Mouse (Mus musculus): ENCODE data around the gene Gimap3. TPM values are rescaled to one million over a fixed set of nuclear protein-coding genes. Genes with fewer than 3 reads are reported as not detected.

Gene Gimap3
- polyA plus RNA-seq, 1 experiment = 0.17 TPM

DNA sequence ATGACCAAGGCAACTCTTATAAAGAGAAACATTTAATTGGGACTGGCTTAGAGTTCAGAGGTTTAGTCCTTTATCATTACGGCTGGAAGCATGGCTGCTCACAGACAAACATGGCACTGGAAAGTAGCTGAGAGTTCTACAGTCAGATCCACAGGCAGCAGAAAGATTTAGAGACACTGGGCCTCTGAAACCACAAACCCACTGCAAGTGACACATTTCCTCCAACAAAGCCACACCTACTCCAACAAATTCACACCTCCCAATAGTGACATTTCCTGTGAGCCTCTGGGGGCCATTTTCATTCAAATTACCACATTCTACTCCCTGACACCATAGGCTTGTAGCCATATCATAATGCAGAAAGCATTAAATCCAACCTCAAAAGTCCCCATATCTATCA is 31.2 kb upstream of the Gimap3 start:
- no peak overlapping the region for H3K27ac ChIP-seq (ENCODE audit: control insufficient read depth, insufficient read depth, low read depth, low read length)
- H3K27me3 ChIP-seq (ENCODE audit: control insufficient read depth, insufficient read depth, low read length) = no peaks in the 10 kb centered on the region
- H3K4me1 ChIP-seq (ENCODE audit: control insufficient read depth, insufficient read depth, low read length) = peaks cover 4% of the 10 kb centered on the region
- TF ChIP-seq POLR2A (IDR thresholded peaks at IDR 0.05; ENCODE audit: control insufficient read depth, low read depth, low read length) (no peak), CTCF (IDR thresholded peaks at IDR 0.05; ENCODE audit: control insufficient read depth, insufficient read depth, insufficient replicate concordance, low read depth, low read length) (no peak)
- no peaks in the 10 kb centered on the region for H3K36me3 ChIP-seq (ENCODE audit: control insufficient read depth, insufficient read depth, low read length)
- no peak overlapping the region for H3K4me3 ChIP-seq (ENCODE audit: control insufficient read depth, low read depth, low read length)

DNA sequence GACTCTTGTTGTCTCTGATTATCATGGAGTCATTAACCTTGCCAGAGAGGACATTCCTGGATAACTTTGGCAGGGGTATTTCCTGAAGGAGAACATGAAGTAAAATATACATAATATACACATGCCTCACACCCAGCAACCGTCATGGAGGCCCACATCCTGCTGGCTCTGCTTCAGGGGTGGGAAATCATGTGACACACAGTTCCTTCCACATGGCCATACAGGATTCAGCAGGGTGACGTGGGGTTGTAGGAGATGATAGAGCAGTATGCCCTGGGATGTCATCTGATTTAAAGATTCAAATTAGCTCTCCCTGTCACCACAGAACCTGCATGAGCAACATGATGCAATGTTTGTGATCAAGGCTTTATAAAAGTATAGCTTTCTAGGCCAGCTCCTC is 17.2 kb upstream of the Gimap3 start:
- TF ChIP-seq POLR2A (IDR thresholded peaks at IDR 0.05; ENCODE audit: control insufficient read depth, low read depth, low read length) = no peak
- no peak for TF ChIP-seq CTCF (IDR thresholded peaks at IDR 0.05; ENCODE audit: control insufficient read depth, insufficient read depth, insufficient replicate concordance, low read depth, low read length)
- Histone ChIP-seq H3K27ac (ENCODE audit: control insufficient read depth, insufficient read depth, low read depth, low read length) (no peak overlapping the region), H3K4me3 (ENCODE audit: control insufficient read depth, low read depth, low read length) (no peak overlapping the region), H3K4me1 (ENCODE audit: control insufficient read depth, insufficient read depth, low read length) (no peaks in the 10 kb centered on the region), H3K36me3 (ENCODE audit: control insufficient read depth, insufficient read depth, low read length) (no peaks in the 10 kb centered on the region), H3K27me3 (ENCODE audit: control insufficient read depth, insufficient read depth, low read length) (no peaks in the 10 kb centered on the region)

DNA sequence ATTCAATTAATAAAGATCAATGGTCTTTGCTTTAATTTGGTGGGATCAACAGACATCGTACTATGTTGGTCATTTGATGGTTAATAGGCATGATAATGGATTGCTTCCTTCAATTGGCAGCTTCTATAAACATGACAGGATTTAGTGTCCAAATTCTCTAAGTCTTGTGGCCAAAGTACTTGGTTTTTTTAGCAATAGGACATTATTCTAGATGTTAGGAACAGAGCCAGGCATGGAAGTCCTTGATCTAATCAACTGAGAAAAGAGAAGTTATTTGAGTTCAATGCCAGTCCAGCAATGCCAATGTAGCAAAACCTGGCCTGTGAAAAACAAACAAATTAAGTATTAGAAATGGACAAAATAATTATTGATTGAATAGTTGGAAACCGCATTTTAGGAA is 14.9 kb upstream of the Gimap3 start:
- Histone ChIP-seq H3K27me3 (ENCODE audit: control insufficient read depth, insufficient read depth, low read length) (no peaks in the 10 kb centered on the region), H3K27ac (ENCODE audit: control insufficient read depth, insufficient read depth, low read depth, low read length) (no peak overlapping the region), H3K4me3 (ENCODE audit: control insufficient read depth, low read depth, low read length) (no peak overlapping the region), H3K4me1 (ENCODE audit: control insufficient read depth, insufficient read depth, low read length) (no peaks in the 10 kb centered on the region), H3K36me3 (ENCODE audit: control insufficient read depth, insufficient read depth, low read length) (no peaks in the 10 kb centered on the region)
- TF ChIP-seq POLR2A (IDR thresholded peaks at IDR 0.05; ENCODE audit: control insufficient read depth, low read depth, low read length) = no peak
- TF ChIP-seq CTCF (IDR thresholded peaks at IDR 0.05; ENCODE audit: control insufficient read depth, insufficient read depth, insufficient replicate concordance, low read depth, low read length) = no peak

- H3K27ac ChIP-seq (ENCODE audit: control insufficient read depth, insufficient read depth, low read depth, low read length) = no peak overlapping the region
Measured at GRCm38 (mm10) chr6:48785189-48785588, 14.5 kb upstream of the Gimap3 start.

GRCm38 (mm10) chr6:48784406-48784805 is 13.8 kb upstream of the Gimap3 start:
- Histone ChIP-seq H3K36me3 (ENCODE audit: control insufficient read depth, insufficient read depth, low read length) (no peaks in the 10 kb centered on the region), H3K4me1 (ENCODE audit: control insufficient read depth, insufficient read depth, low read length) (no peaks in the 10 kb centered on the region), H3K27ac (ENCODE audit: control insufficient read depth, insufficient read depth, low read depth, low read length) (no peak overlapping the region), H3K27me3 (ENCODE audit: control insufficient read depth, insufficient read depth, low read length) (no peaks in the 10 kb centered on the region), H3K4me3 (ENCODE audit: control insufficient read depth, low read depth, low read length) (no peak overlapping the region)
- TF ChIP-seq POLR2A (IDR thresholded peaks at IDR 0.05; ENCODE audit: control insufficient read depth, low read depth, low read length) (no peak), CTCF (IDR thresholded peaks at IDR 0.05; ENCODE audit: control insufficient read depth, insufficient read depth, insufficient replicate concordance, low read depth, low read length) (no peak)

More at GRCm38 (mm10) chr6:48785189-48785588, 14.5 kb upstream of the Gimap3 start:
- H3K4me1 ChIP-seq (ENCODE audit: control insufficient read depth, insufficient read depth, low read length) = no peaks in the 10 kb centered on the region
- H3K4me3 ChIP-seq (ENCODE audit: control insufficient read depth, low read depth, low read length) = no peak overlapping the region
- H3K27me3 ChIP-seq (ENCODE audit: control insufficient read depth, insufficient read depth, low read length) = no peaks in the 10 kb centered on the region
- H3K36me3 ChIP-seq (ENCODE audit: control insufficient read depth, insufficient read depth, low read length) = no peaks in the 10 kb centered on the region
- TF ChIP-seq CTCF (IDR thresholded peaks at IDR 0.05; ENCODE audit: control insufficient read depth, insufficient read depth, insufficient replicate concordance, low read depth, low read length) = no peak
- no peak for TF ChIP-seq POLR2A (IDR thresholded peaks at IDR 0.05; ENCODE audit: control insufficient read depth, low read depth, low read length)

DNA sequence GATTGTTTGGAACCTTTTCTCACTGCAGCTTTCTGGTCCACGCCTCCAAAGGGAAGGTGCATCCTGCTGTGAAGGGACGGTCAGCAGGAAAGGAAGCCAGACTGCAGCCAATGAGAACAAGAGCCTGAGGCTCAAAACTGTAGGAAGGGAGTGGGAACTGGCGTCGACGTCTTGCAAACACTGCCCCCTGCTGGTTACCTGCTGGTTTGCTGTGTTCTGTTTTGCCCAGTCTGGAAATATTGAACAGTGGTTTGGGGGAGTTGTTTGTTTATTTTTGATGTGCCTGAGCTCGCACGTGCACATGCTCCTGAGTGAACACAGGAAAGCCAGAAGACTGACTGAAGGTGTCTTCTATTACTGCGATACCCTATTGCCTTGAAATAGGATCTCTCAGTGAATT is 1.4 kb upstream of the Gimap3 start:
- Histone ChIP-seq H3K27ac (ENCODE audit: control insufficient read depth, insufficient read depth, low read depth, low read length) (no peak overlapping the region), H3K27me3 (ENCODE audit: control insufficient read depth, insufficient read depth, low read length) (no peaks in the 10 kb centered on the region)
- no peak for TF ChIP-seq POLR2A (IDR thresholded peaks at IDR 0.05; ENCODE audit: control insufficient read depth, low read depth, low read length)
- peak; percentile 83; the same call in 1 of the 2 replicates for TF ChIP-seq CTCF (IDR thresholded peaks at IDR 0.05; ENCODE audit: control insufficient read depth, insufficient read depth, insufficient replicate concordance, low read depth, low read length)

DNA sequence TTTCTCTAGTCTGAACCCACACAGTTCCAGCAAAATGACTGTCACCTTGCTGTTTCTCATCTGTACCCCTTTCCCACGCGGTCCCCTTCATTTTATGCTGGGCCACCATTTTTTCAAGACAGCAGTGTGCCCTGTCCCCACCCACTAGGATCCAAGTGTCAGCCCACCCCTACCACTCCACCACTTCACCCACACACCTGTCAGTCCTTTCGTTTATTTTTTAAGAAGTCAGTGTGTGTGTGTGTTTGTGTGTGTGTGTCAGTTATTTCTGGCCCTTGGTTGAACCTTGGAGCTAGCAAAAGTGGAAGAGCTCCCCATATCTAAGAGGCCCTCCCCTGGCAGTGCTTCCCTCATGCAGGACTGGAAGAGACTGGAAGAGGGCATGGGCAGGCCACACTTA is 1.7 kb downstream of the Gimap3 start:
- Histone ChIP-seq H3K27ac (ENCODE audit: control insufficient read depth, insufficient read depth, low read depth, low read length) (no peak overlapping the region), H3K4me3 (ENCODE audit: control insufficient read depth, low read depth, low read length) (no peak overlapping the region), H3K36me3 (ENCODE audit: control insufficient read depth, insufficient read depth, low read length) (no peaks in the 10 kb centered on the region), H3K4me1 (ENCODE audit: control insufficient read depth, insufficient read depth, low read length) (no peaks in the 10 kb centered on the region), H3K27me3 (ENCODE audit: control insufficient read depth, insufficient read depth, low read length) (no peaks in the 10 kb centered on the region)
- no peak for TF ChIP-seq CTCF (IDR thresholded peaks at IDR 0.05; ENCODE audit: control insufficient read depth, insufficient read depth, insufficient replicate concordance, low read depth, low read length)
- no peak for TF ChIP-seq POLR2A (IDR thresholded peaks at IDR 0.05; ENCODE audit: control insufficient read depth, low read depth, low read length)

More for the DNA sequence above, 1.4 kb upstream of the Gimap3 start:
- no peaks in the 10 kb centered on the region for H3K36me3 ChIP-seq (ENCODE audit: control insufficient read depth, insufficient read depth, low read length)
- no peaks in the 10 kb centered on the region for H3K4me1 ChIP-seq (ENCODE audit: control insufficient read depth, insufficient read depth, low read length)
- no peak overlapping the region for H3K4me3 ChIP-seq (ENCODE audit: control insufficient read depth, low read depth, low read length)
